Mouse (Mus musculus): Measurements from ENCODE around the gene Apba2.

- TF ChIP-seq CTCF (IDR thresholded peaks at IDR 0.05; ENCODE audit: low read depth, low read length), result no peak
- TF ChIP-seq POLR2A (IDR thresholded peaks at IDR 0.05; ENCODE audit: borderline replicate concordance, low read depth, low read length), result no peak
These were observed 294.0 kb downstream of the Apba2 start for GRCm38 (mm10) chr7:64795554-64795953.
